Mouse (Mus musculus) hindbrain, embryonic 11.5 days (tissue): Measurements from ENCODE around the gene Fam111a. TPM values are rescaled to one million over a fixed set of nuclear protein-coding genes. Genes with fewer than 3 reads are reported as not detected.
"Not testable (repeated sequence)": the region's sequence is repeated elsewhere in the genome, so short reads cannot be mapped to it uniquely, and the experiment has no call there.

ENCODE experiments used
- ATAC-seq: fragments of 200-750 bp; cut with Nextera tagmentation; 2 replicates; pipeline ENCODE4 v1.8.0; 2017; ENCODE audit warnings: mild to moderate bottlenecking, moderate TSS enrichment, moderate library complexity; ENCODE audit not compliant: low FRiP score
- DNase-seq: peaks from one replicate; pipeline ENCODE4 v3.0.0-alpha.2; 2015; ENCODE audit warnings: low spot score
- H3K27ac ChIP-seq: fragments of 300-500 bp; sonication (generic); 2 replicates; pipeline ENCODE4 v1.5.1; 2014; ENCODE audit warnings: mild to moderate bottlenecking, low read depth, low read length
- H3K27me3 ChIP-seq: fragments of 300-500 bp; sonication (generic); 2 replicates; pipeline ENCODE4 v1.6.1; 2014; ENCODE audit warnings: mild to moderate bottlenecking, low read length, moderate library complexity, mixed read lengths; ENCODE audit not compliant: control insufficient read depth, insufficient read depth
- H3K36me3 ChIP-seq: fragments of 300-500 bp; sonication (generic); 2 replicates; pipeline ENCODE4 v1.6.1; 2014; ENCODE audit warnings: mild to moderate bottlenecking, low read length, moderate library complexity, mixed read lengths; ENCODE audit not compliant: control insufficient read depth, insufficient read depth
- H3K4me1 ChIP-seq: fragments of 300-500 bp; sonication (generic); replicated peaks from 2 replicates; pipeline ENCODE4 v1.6.1; 2014; ENCODE audit warnings: low read length, mixed read lengths; ENCODE audit not compliant: control insufficient read depth, insufficient read depth
- H3K4me2 ChIP-seq: fragments of 300-500 bp; sonication (generic); replicated peaks from 2 replicates; pipeline ENCODE4 v1.6.1; 2014; ENCODE audit warnings: mild to moderate bottlenecking, low read depth, low read length
- H3K4me3 ChIP-seq: fragments of 300-500 bp; sonication (generic); 2 replicates; pipeline ENCODE4 v1.5.1; 2014; ENCODE audit warnings: low read depth, low read length
- H3K9ac ChIP-seq: fragments of 300-500 bp; sonication (generic); 2 replicates; pipeline ENCODE4 v1.6.1; 2014; ENCODE audit warnings: low read depth, low read length
- H3K9me3 ChIP-seq: fragments of 300-500 bp; sonication (generic); 2 replicates; pipeline ENCODE4 v1.6.1; 2016; ENCODE audit warnings: low read length; ENCODE audit not compliant: control insufficient read depth
- WGBS: fragments of 180-500 bp; shearing (Covaris S2); extraction: QIAGEN DNeasy Blood & Tissue Kit; methylation state at CpG from one replicate; pipeline ENCODE4 v1.1.7; 2014; 5-methylcytosine and 5-hydroxymethylcytosine counted together
- polyA plus RNA-seq: library from polyadenylated mRNA; unstranded; fragments of >200 nt; fragmentation: Nextera tagmentation; extraction: Ambion mirVana; gene quantifications from 2 replicates; pipeline ENCODE4 v1.2.1, GENCODE M21; 2014

Gene Fam111a
- 22.1 and 26.3 TPM in 2 replicates for polyA plus RNA-seq

- ATAC-seq = not testable (repeated sequence)
These were observed at the start of gene Fam111a for GRCm38 (mm10) chr19:12545440-12545839. Gene Fam111a (plus strand): TSS chr19:12545740.

GRCm38 (mm10) chr19:12496241-12496640 is 49.3 kb upstream of the Fam111a start:
- WGBS = 57% methylated on average over 2 of the region's 2 CpGs
- ATAC-seq (no peak), DNase-seq (no peak)
- H3K9me3 ChIP-seq = no peaks in the 10 kb centered on the region
- H3K4me2 ChIP-seq = no peak overlapping the region
- H3K4me1 ChIP-seq = peaks cover 25% of the 10 kb centered on the region
- no peaks in the 10 kb centered on the region for H3K27me3 ChIP-seq
- H3K36me3 ChIP-seq = peaks cover 8% of the 10 kb centered on the region; the same call in 1 of the 2 replicates
- peak overlapping the region; percentile 94 for H3K27ac ChIP-seq
- no peak overlapping the region for H3K9ac ChIP-seq
- H3K4me3 ChIP-seq = no peak overlapping the region

More at GRCm38 (mm10) chr19:12545440-12545839, at the start of gene Fam111a:
- not testable (repeated sequence) for H3K9me3 ChIP-seq, H3K4me3 ChIP-seq, H3K4me2 ChIP-seq, DNase-seq, H3K27me3 ChIP-seq, H3K36me3 ChIP-seq, H3K4me1 ChIP-seq, H3K9ac ChIP-seq, H3K27ac ChIP-seq
- 97% methylated on average over 11 of the region's 11 CpGs for WGBS

GRCm38 (mm10) chr19:12497909-12498308 is 47.6 kb upstream of the Fam111a start:
- H3K9ac ChIP-seq = no peak overlapping the region; the same call in 1 of the 2 replicates
- peak overlapping the region; percentile 92 for H3K4me3 ChIP-seq
- peak overlapping the region; percentile 78 for H3K4me2 ChIP-seq
- ATAC-seq (no peak), DNase-seq (no peak)
- 0 out of 2 replicates have a peak, but pooled peaks cover 4% of the 10 kb centered on the region for H3K36me3 ChIP-seq
- H3K27me3 ChIP-seq = no peaks in the 10 kb centered on the region
- no peaks in the 10 kb centered on the region for H3K9me3 ChIP-seq
- 37% methylated on average over 2 of the region's 2 CpGs for WGBS
- H3K27ac ChIP-seq = peak overlapping the region; percentile 72
- H3K4me1 ChIP-seq = peaks cover 16% of the 10 kb centered on the region

- H3K4me3 ChIP-seq = peak overlapping the region; percentile 92
- peak overlapping the region; percentile 99; the same call in 1 of the 2 replicates for H3K9ac ChIP-seq
- peak overlapping the region; percentile 78 for H3K4me2 ChIP-seq
- no peak for ATAC-seq
- H3K9me3 ChIP-seq = no peaks in the 10 kb centered on the region
- no peaks in the 10 kb centered on the region for H3K27me3 ChIP-seq
- H3K4me1 ChIP-seq = peaks cover 16% of the 10 kb centered on the region
- no peak for DNase-seq
- H3K27ac ChIP-seq = peak overlapping the region; percentile 72
- 0 out of 2 replicates have a peak, but pooled peaks cover 4% of the 10 kb centered on the region for H3K36me3 ChIP-seq
- WGBS = 51% methylated on average over 4 of the region's 4 CpGs
These were observed 47.2 kb upstream of the Fam111a start for GRCm38 (mm10) chr19:12498321-12498720.

GRCm38 (mm10) chr19:12498941-12499340 is 46.6 kb upstream of the Fam111a start:
- ATAC-seq (no peak), DNase-seq (no peak)
- H3K36me3 ChIP-seq = 0 out of 2 replicates have a peak, but pooled peaks cover 4% of the 10 kb centered on the region
- peak overlapping the region; percentile 99 for H3K9ac ChIP-seq
- H3K4me1 ChIP-seq = peaks cover 13% of the 10 kb centered on the region
- H3K9me3 ChIP-seq = no peaks in the 10 kb centered on the region
- H3K27me3 ChIP-seq = no peaks in the 10 kb centered on the region
- peak overlapping the region; percentile 78 for H3K4me2 ChIP-seq
- peak overlapping the region; percentile 92 for H3K4me3 ChIP-seq
- H3K27ac ChIP-seq = peak overlapping the region; percentile 72
- WGBS = 38% methylated on average over 1 of the region's 1 CpGs

GRCm38 (mm10) chr19:12499485-12499884 is 46.1 kb upstream of the Fam111a start:
- Histone ChIP-seq H3K36me3 (0 out of 2 replicates have a peak, but pooled peaks cover 4% of the 10 kb centered on the region), H3K27me3 (no peaks in the 10 kb centered on the region), H3K4me1 (peaks cover 13% of the 10 kb centered on the region), H3K9me3 (no peaks in the 10 kb centered on the region), H3K4me2 (peak overlapping the region; percentile 78), H3K4me3 (peak overlapping the region; percentile 92), H3K27ac (peak overlapping the region; percentile 98), H3K9ac (peak overlapping the region; percentile 99)
- 17% methylated on average over 2 of the region's 2 CpGs for WGBS
- DNase-seq (no peak), ATAC-seq (peak; percentile 8; the same call in 1 of the 2 replicates)

GRCm38 (mm10) chr19:12500124-12500523 is 45.4 kb upstream of the Fam111a start:
- 0% methylated on average over 3 of the region's 3 CpGs for WGBS
- Histone ChIP-seq H3K4me1 (peaks cover 13% of the 10 kb centered on the region), H3K36me3 (0 out of 2 replicates have a peak, but pooled peaks cover 4% of the 10 kb centered on the region), H3K9ac (peak overlapping the region; percentile 99), H3K27ac (peak overlapping the region; percentile 98), H3K9me3 (no peaks in the 10 kb centered on the region), H3K4me3 (peak overlapping the region; percentile 92), H3K4me2 (peak overlapping the region; percentile 78), H3K27me3 (no peaks in the 10 kb centered on the region)
- DNase-seq (peak; percentile 69), ATAC-seq (peak; percentile 41)

- H3K9ac ChIP-seq = peak overlapping the region; percentile 99
- DNase-seq = peak; percentile 65
- H3K4me2 ChIP-seq = peak overlapping the region; percentile 78
- H3K4me3 ChIP-seq = peak overlapping the region; percentile 92
- peak; percentile 50 for ATAC-seq
- H3K27me3 ChIP-seq = no peaks in the 10 kb centered on the region
- peaks cover 8% of the 10 kb centered on the region for H3K4me1 ChIP-seq
- H3K9me3 ChIP-seq = no peaks in the 10 kb centered on the region
- H3K27ac ChIP-seq = peak overlapping the region; percentile 98
- H3K36me3 ChIP-seq = 0 out of 2 replicates have a peak, but pooled peaks cover 4% of the 10 kb centered on the region
- under 1% methylated on average over 32 of the region's 38 CpGs for WGBS
These were observed 44.6 kb upstream of the Fam111a start for GRCm38 (mm10) chr19:12500881-12501311.
